Mouse (Mus musculus) thymus, postnatal 14 days (tissue): Measurements from ENCODE around the gene Spata2.
A peak's percentile ranks its signal among the peaks of the same experiment; 100 is the strongest.

Experiments
- DNase-seq: peaks from one replicate; pipeline ENCODE4 v3.0.0; 2021

Gene Spata2

DNA sequence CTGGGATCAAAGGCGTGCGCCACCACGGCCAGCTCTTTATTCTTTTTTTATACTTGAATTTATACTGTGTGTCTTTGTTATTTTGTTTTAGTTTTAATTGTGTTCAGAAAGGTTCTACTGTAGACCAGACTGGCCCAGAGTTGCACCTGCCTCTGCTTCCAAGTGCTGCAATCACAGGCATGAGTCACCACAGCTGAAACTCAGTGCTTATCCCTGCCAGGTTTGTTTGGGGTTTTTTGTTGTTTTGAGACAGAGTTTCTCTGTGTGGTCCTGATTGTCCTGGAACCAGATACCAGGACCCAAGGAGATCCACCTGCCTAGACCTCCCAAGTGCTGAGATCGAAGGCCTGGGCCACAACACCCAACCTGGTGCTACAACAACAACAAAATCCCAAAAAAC lies 15.9 kb upstream of the Spata2 start:
- no peak for DNase-seq

- no peak for DNase-seq
Observed at GRCm38 (mm10) chr2:167507719-167508385, 15.2 kb upstream of the Spata2 start.

GRCm38 (mm10) chr2:167506546-167507260 lies 14.0 kb upstream of the Spata2 start:
- no peak for DNase-seq

- peak; percentile 38 for DNase-seq
Observed at GRCm38 (mm10) chr2:167505127-167505526, 12.4 kb upstream of the Spata2 start.

DNA sequence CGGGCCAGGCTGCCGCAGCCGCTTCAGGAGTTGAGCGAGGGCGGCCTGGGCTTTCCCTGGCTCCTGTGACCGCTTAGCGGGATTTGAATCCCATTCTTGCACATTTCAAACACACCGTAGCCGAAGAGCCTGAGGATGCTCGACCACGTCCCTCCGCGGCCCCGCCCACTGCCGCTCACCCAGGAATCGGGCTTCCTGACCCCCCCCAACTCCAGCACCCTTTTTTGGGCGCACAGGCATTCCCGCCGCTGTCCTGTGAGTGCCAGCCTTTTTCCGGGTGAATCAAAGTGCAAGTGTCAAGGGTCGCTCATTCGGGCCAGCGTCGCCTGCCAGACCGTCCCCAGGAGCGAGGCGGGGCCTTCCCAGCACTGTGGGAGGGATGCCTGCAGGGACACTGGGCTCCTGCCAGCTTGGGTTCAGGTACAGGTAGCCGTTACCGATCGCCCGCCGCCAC lies 11.2 kb upstream of the Spata2 start:
- DNase-seq, result peak; percentile 76

DNA sequence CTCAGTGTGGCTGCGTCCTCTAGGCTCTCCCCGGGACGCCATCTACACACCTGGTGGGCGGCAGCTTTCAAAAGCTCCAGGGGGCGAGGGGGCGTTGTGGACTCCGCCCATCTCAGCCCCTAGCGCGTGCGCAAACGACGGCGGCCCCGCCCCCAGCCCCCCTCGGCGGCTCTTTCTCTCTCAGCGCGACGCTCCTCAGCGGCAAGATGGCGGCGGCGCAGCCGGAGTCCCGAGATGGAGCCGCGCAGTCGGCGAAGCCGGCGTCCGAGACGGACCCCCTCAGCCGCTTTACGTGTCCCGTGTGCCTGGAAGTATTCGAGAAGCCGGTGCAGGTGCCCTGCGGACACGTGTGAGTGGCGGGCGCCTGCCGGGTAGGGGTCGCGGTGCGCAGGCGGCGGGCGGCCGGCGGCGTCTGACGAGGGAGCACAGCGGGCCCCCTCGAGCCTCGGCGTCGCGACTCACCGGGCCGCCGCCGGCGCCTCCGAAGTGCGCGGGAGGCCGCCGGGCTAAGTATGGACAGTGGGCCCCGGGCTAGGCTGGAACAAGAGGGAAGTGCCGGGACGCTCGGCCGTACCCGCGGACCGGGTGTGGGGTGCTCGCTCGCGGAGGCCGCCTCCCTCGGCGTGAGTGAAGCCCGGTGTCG lies 10.7 kb upstream of the Spata2 start:
- DNase-seq, result peak; percentile 97

GRCm38 (mm10) chr2:167502554-167503252 lies 10.0 kb upstream of the Spata2 start:
- DNase-seq, result peak; percentile 31

- DNase-seq, result peak; percentile 77
Observed at GRCm38 (mm10) chr2:167497272-167497671, 4.6 kb upstream of the Spata2 start.

- no peak for DNase-seq
Observed at GRCm38 (mm10) chr2:167496437-167496836, 3.8 kb upstream of the Spata2 start.

DNA sequence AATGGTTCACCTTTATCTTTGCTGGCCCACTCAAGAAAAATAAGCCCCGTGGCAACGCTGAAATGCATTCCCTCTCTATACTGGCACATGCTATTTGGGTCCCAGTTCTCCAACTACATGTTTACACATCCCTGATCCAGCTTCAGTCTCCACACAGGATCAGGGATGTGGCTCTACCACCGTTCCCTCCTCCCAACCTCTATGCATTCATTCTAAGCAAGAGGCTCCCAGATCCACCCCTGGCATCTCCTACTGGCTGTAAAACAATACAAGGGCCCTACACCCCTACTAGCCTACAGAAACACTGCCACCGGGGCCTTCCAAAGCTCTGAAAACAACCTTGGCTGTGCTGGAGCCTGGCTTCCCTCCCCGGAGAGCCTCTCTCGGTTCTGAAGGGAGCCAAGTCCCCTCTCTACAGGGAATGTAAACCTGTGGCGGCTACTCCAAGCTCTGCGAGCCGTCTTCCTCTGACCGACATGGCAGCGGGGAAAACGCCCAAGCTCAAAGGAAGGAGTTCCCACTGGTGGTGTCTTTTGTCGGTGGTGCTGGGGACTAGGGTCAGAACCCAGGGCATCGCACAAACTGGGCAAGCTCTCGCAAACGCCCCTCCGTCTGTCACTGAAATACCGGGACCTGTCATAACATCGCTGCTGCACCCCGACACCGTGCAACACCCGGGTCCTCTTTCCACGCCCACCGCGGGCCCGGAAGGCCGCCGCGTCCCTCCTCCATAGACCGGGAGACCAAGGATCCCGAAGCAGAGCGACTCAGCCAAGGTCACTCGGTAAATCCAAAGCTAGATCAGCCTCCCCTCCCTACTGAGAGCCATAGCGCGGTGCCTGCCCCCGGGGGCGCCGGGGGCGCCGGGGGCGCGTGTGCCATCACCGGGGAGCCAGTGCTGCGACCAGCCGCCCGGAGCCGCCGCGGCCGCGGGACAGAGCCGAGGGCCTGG lies 654 bp downstream of the Spata2 start, which contains the start of gene Rnf114:
Rnf114 (plus strand) TSS at position 889 of the 952 bp plus-strand sequence.
- DNase-seq, result peak; percentile 62

GRCm38 (mm10) chr2:167490813-167491525 lies 1.7 kb downstream of the Spata2 start:
- no peak for DNase-seq

DNA sequence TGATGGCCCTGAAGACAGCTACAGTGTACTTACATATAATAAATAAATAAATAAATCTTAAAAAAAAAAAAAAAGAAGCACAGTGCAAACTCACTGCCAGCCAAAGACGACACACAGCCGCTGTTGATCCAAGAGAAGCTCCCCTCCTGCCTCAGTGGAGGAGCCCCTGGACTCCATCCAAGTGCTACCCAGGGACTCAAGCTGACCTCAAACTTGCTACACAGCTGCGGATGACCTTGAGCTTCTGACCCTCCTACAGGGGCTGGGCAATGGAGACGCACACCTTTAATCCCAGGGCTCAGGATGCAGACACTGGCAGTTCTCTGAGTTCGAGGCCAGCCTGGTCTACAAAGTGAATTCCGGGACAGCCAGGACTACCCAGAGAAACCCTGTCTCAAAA lies 4.7 kb downstream of the Spata2 start:
- DNase-seq, result no peak

DNA sequence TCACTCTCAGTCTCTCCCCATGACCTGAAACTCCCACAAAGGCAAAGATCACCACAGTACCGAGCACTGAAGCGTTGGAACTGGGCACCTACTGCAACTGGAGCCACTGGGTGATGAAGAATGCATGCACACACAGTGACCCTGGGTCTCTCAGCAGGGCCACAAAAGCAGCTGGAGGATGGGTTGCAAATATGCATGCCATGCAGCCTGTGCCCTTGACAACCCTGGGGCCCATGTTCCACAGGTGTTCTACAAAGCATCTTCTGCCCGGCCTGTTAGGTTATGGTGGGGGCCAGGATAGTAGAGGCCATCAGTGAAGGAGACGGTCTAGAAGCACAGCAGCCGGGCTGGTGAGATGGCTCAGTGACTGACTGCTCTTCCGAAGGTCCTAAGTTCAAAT lies 5.1 kb downstream of the Spata2 start:
- no peak for DNase-seq

DNA sequence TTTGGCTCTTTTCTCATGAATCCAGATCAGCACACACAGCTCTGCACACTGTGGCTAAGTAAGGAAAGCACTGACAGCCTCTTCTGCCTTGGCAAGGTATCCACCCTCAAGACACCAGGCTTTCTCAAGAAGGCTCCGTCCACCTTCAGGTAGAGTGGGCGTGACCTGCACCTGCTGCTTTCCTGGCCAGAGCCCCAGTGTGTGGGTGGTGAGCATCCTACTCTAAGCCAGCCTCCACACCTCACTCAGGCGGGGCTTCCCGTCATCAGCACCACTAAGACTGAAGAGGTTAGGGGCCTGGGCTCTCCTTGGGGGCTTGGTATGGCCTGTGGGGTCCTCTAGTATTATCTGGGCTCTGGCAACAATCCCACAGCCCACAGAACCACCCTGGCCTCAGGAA lies 6.1 kb downstream of the Spata2 start:
- DNase-seq, result no peak

DNA sequence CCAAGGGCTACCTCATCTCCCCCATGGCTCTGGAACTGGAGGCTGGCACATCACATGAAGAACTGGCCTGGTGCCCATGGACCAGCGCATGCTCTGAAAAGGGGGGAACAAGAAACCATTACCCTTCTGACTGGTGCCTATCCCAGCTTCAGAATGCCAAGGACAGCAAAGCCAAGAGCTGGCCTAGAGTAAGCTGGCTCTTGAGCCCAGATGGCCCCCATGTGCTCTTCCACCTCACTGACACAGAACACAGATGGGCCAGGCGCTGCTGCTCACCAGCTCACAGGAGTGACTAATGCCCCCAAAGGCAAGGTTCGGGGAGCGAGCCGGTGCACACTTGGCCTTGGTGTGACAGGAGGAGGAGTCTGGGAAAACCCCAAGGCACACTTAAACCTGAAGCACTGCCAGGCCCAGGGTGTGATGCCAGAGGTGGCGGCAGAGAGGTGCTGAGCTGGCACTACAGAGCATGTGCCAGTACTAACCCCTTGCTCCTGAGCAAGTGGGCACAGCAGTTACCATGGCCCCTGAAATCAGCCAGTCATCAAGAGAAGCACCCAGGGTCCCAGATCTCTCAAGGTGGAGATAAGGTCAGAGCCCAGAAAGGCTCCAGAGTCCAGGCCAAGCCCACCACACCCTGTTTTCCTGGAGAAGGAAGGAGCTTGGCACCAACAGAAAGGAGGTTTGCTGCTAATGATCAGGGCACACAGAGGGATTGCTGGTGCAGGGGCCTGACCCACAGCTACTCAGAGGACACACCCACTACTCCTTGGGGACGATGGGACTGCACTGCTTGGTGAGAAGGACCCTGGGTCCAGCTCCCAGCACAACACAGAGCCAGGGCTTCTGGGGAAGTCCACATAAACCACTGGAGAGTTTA lies 6.9 kb downstream of the Spata2 start:
- DNase-seq, result no peak

DNA sequence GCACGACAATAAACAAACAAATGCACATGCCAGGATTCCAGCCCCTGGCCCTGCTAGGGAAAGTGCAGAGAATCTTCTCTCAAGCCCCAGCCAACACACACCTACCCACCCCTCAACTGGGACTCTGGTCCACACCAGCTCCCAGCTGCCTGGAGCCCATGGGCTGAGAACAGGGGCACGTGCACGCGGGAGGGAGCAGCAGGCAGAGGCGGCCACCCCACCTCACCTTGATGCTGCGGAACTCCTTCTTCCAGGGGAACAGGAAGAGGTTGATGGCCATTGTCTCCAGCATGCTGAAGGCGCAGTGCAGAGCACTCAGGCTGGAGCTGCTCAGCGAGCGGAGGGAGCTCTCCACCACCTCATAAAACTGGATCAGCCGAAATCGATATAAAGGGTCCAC lies 7.8 kb downstream of the Spata2 start:
- DNase-seq, result no peak

- DNase-seq, result no peak
Observed at GRCm38 (mm10) chr2:167483827-167484410, 8.8 kb downstream of the Spata2 start.

- DNase-seq, result no peak
Observed at GRCm38 (mm10) chr2:167483081-167483826, 9.4 kb downstream of the Spata2 start.

- no peak for DNase-seq
Observed at GRCm38 (mm10) chr2:167482681-167483080, 10.0 kb downstream of the Spata2 start.
